Mouse (Mus musculus): ENCODE data around the gene Adam12. TPM values are rescaled to one million over a fixed set of nuclear protein-coding genes. Genes with fewer than 3 reads are reported as not detected.

Gene Adam12
- polyA plus RNA-seq, 1 experiment: 0.25 TPM

DNA sequence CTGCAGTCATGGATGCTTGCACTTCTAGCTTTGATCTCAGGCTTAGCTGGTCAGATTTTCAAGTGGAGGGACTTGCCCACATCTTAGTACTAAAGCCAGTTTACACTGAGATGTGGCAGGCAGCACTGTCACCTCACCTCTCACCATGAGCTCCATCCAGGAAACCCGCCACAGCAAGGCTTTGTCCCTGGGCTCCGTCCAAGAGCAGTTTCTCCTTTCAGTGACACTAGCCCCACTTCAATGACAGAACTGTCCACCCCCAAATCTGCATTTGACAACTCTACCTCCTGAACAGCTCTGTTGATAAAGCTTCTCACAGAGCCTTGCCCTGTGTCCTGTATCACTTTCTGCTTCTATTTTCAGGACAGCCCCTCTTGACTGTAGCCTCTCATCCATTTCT is 383.8 kb downstream of the Adam12 start:
- Histone ChIP-seq H3K27ac (ENCODE audit: insufficient read depth, low read depth, low read length) (no peak overlapping the region), H3K27me3 (ENCODE audit: control insufficient read depth, insufficient read depth, low read length) (no peaks in the 10 kb centered on the region), H3K4me3 (ENCODE audit: low read depth, low read length) (no peak overlapping the region), H3K4me1 (ENCODE audit: control insufficient read depth, insufficient read depth, insufficient read length, low read length) (no peaks in the 10 kb centered on the region), H3K36me3 (ENCODE audit: control insufficient read depth, insufficient read depth, low read length) (no peaks in the 10 kb centered on the region)
- 88% methylated on average over 2 of the region's 2 CpGs for WGBS
- no peak for TF ChIP-seq CTCF (IDR thresholded peaks at IDR 0.05; ENCODE audit: extremely low read depth, insufficient read length, insufficient replicate concordance, low read depth, low read length)
- TF ChIP-seq POLR2A (IDR thresholded peaks at IDR 0.05; ENCODE audit: low read depth, low read length): no peak

DNA sequence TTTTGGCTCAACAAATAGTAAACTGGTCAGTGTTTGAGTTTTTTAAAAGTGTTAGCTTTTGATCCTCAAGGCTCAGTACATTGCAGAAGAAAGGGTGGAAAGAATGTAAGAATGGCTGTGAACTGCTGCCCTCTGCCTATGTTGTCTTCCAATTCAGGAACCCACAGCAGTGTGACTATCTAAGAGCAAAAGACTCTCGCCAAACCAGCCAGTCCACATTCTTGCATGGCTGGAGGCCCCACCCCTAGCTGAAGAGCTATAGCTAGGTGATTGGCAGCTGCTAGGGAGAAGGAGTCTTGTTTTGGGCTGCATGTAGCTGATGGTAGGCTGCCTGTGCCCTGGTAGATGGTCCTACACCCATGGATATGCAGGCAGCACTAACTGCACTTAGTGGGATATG is 384.8 kb downstream of the Adam12 start:
- no peak overlapping the region for H3K4me3 ChIP-seq (ENCODE audit: low read depth, low read length)
- TF ChIP-seq CTCF (IDR thresholded peaks at IDR 0.05; ENCODE audit: extremely low read depth, insufficient read length, insufficient replicate concordance, low read depth, low read length): no peak
- TF ChIP-seq POLR2A (IDR thresholded peaks at IDR 0.05; ENCODE audit: low read depth, low read length): no peak
- no peaks in the 10 kb centered on the region for H3K27me3 ChIP-seq (ENCODE audit: control insufficient read depth, insufficient read depth, low read length)
- no peak overlapping the region for H3K27ac ChIP-seq (ENCODE audit: insufficient read depth, low read depth, low read length)
- 17% methylated on average over 1 of the region's 1 CpGs for WGBS
- H3K4me1 ChIP-seq (ENCODE audit: control insufficient read depth, insufficient read depth, insufficient read length, low read length): no peaks in the 10 kb centered on the region
- no peaks in the 10 kb centered on the region for H3K36me3 ChIP-seq (ENCODE audit: control insufficient read depth, insufficient read depth, low read length)

DNA sequence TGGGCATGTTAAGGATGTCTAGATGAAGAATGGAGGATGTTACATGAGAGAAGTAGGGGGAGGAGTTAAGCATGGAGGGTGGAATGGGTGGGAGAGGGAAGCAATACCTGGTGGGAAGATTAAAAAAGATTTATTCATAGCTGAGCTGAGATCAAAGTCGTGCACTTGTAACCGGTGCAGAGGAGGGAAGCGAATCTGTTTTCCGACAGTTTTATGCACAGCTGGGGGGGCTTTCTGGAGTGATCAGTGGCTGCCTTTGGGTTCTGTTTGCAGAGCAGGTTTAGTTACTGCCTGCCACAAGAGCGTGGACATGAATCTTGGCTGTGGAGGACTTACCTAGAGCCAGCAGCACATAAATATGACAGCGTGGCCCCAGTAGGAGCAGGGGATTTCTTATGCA is 389.9 kb downstream of the Adam12 start:
- Histone ChIP-seq H3K27ac (ENCODE audit: insufficient read depth, low read depth, low read length) (no peak overlapping the region), H3K4me1 (ENCODE audit: control insufficient read depth, insufficient read depth, insufficient read length, low read length) (no peaks in the 10 kb centered on the region), H3K4me3 (ENCODE audit: low read depth, low read length) (no peak overlapping the region), H3K27me3 (ENCODE audit: control insufficient read depth, insufficient read depth, low read length) (no peaks in the 10 kb centered on the region), H3K36me3 (ENCODE audit: control insufficient read depth, insufficient read depth, low read length) (no peaks in the 10 kb centered on the region)
- 64% methylated on average over 6 of the region's 6 CpGs for WGBS
- TF ChIP-seq CTCF (IDR thresholded peaks at IDR 0.05; ENCODE audit: extremely low read depth, insufficient read length, insufficient replicate concordance, low read depth, low read length) (no peak), POLR2A (IDR thresholded peaks at IDR 0.05; ENCODE audit: low read depth, low read length) (no peak)

DNA sequence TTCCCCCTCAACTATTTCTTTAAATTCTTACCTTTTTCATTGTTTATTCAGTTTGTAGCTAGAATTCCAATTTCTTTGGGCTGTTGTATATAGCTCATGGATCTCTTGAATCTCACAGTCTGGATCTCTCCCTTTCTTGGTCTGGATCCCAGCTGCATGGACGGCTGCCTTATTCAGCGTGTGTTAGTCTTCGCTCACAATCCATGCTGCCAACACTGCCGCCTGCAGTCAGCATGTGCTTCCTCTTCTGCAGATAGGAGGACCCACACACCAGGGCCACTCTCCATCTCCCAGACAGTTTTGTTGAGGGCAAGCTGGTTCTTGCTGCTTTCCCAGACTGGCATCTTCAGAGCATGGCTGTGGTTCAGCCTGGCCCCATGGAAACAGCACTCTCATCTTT is 392.4 kb downstream of the Adam12 start:
- Histone ChIP-seq H3K36me3 (ENCODE audit: control insufficient read depth, insufficient read depth, low read length) (no peaks in the 10 kb centered on the region), H3K27ac (ENCODE audit: insufficient read depth, low read depth, low read length) (no peak overlapping the region), H3K4me3 (ENCODE audit: low read depth, low read length) (no peak overlapping the region), H3K27me3 (ENCODE audit: control insufficient read depth, insufficient read depth, low read length) (no peaks in the 10 kb centered on the region), H3K4me1 (ENCODE audit: control insufficient read depth, insufficient read depth, insufficient read length, low read length) (no peaks in the 10 kb centered on the region)
- WGBS: 57% methylated on average over 4 of the region's 4 CpGs
- TF ChIP-seq CTCF (IDR thresholded peaks at IDR 0.05; ENCODE audit: extremely low read depth, insufficient read length, insufficient replicate concordance, low read depth, low read length): no peak
- no peak for TF ChIP-seq POLR2A (IDR thresholded peaks at IDR 0.05; ENCODE audit: low read depth, low read length)

Other genes with a start within 250 kb of the Adam12 start
- gene D7Ertd443e, start 153.5 kb upstream of the Adam12 start, polyA plus RNA-seq (2012; rRNA removed): not detected in 2 replicates